Mouse (Mus musculus) stomach, embryonic 16.5 days (tissue): ENCODE data around the gene Parg. TPM values are rescaled to one million over a fixed set of nuclear protein-coding genes. Genes with fewer than 3 reads are reported as not detected.

Experiments used
- ATAC-seq: fragments of 200-750 bp; cut with Nextera tagmentation; 2 replicates; pipeline ENCODE4 v1.8.0; 2017; ENCODE audit warnings: moderate number of reproducible peaks, moderate TSS enrichment; ENCODE audit not compliant: insufficient read depth, low FRiP score
- H3K27ac ChIP-seq: fragments of 300-500 bp; sonication (generic); 2 replicates; pipeline ENCODE4 v1.5.1; 2014; ENCODE audit warnings: low read length
- H3K27me3 ChIP-seq: fragments of 300-500 bp; sonication (generic); 2 replicates; pipeline ENCODE4 v1.6.1; 2014; ENCODE audit warnings: low read length, control low read depth, mixed read lengths; ENCODE audit not compliant: control insufficient read depth, insufficient read depth
- H3K36me3 ChIP-seq: fragments of 300-500 bp; sonication (generic); 2 replicates; pipeline ENCODE4 v1.6.1; 2014; ENCODE audit warnings: low read length; ENCODE audit not compliant: control insufficient read depth, insufficient read depth
- H3K4me1 ChIP-seq: fragments of 300-500 bp; sonication (generic); 2 replicates; pipeline ENCODE4 v1.6.1; 2014; ENCODE audit warnings: low read length, control low read depth, mixed read lengths; ENCODE audit not compliant: control insufficient read depth, insufficient read depth
- H3K4me2 ChIP-seq: fragments of 300-500 bp; sonication (generic); 2 replicates; pipeline ENCODE4 v1.6.1; 2014; ENCODE audit warnings: low read depth, low read length, mixed read lengths
- H3K4me3 ChIP-seq: fragments of 300-500 bp; sonication (generic); replicated peaks from 2 replicates; pipeline ENCODE4 v1.5.1; 2014; ENCODE audit warnings: mild to moderate bottlenecking, low read length
- H3K9ac ChIP-seq: fragments of 300-500 bp; sonication (generic); 2 replicates; pipeline ENCODE4 v1.6.1; 2014; ENCODE audit warnings: low read length
- H3K9me3 ChIP-seq: fragments of 300-500 bp; sonication (generic); replicated peaks from 2 replicates; pipeline ENCODE4 v1.6.1; 2016; ENCODE audit warnings: low read length, control low read depth; ENCODE audit not compliant: control insufficient read depth
- WGBS: fragments of 180-500 bp; shearing (Covaris S2); extraction: QIAGEN DNeasy Blood & Tissue Kit; methylation state at CpG from one replicate; pipeline ENCODE4 v1.1.7; 2014; 5-methylcytosine and 5-hydroxymethylcytosine counted together
- polyA plus RNA-seq: library from polyadenylated mRNA; unstranded; fragments of >200 nt; fragmentation: Nextera tagmentation; extraction: Ambion mirVana; gene quantifications from 2 replicates; pipeline ENCODE4 v1.2.1, GENCODE M21; 2015

Gene Parg
- polyA plus RNA-seq, 1 experiment from 2014 or later: 29.1 TPM

- H3K9me3 ChIP-seq: no peaks in the 10 kb centered on the region
- H3K4me1 ChIP-seq: peaks cover 2% of the 10 kb centered on the region; the same call in 1 of the 2 replicates
- no peaks in the 10 kb centered on the region for H3K27me3 ChIP-seq
- H3K36me3 ChIP-seq: no peaks in the 10 kb centered on the region
- no peak overlapping the region for H3K4me2 ChIP-seq
- H3K9ac ChIP-seq: no peak overlapping the region
- H3K27ac ChIP-seq: no peak overlapping the region
- no peak for ATAC-seq
- no peak overlapping the region for H3K4me3 ChIP-seq
- 77% methylated on average over 9 of the region's 9 CpGs for WGBS
Measured at GRCm38 (mm10) chr14:32327366-32327765, 125.6 kb downstream of the Parg start.

- Histone ChIP-seq H3K27me3 (no peaks in the 10 kb centered on the region), H3K9me3 (no peaks in the 10 kb centered on the region), H3K4me1 (no peaks in the 10 kb centered on the region), H3K4me2 (no peak overlapping the region), H3K4me3 (no peak overlapping the region), H3K36me3 (no peaks in the 10 kb centered on the region), H3K27ac (no peak overlapping the region), H3K9ac (no peak overlapping the region)
- 81% methylated on average over 20 of the region's 20 CpGs for WGBS
- ATAC-seq: no peak
Measured at GRCm38 (mm10) chr14:32332515-32333445, 131.0 kb downstream of the Parg start.

DNA sequence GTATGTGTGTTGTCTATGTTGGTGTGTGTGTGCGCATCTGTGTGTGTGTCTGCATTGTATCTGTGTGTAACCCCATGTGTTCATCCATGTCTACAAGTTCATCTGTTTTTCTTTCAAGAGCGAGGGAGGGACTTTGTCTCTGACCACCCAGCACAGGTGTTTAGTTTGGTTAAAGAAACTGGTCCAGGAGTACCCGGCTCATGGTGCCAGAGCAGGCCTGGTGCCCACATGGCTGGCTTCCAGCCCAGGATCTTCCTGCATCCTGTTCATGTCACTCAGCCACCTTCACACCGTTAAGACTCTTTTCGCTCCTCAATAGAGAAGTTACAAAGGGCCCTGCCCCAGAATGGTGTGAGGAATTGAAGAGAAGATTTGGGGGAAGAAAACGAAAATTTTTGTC lies 134.3 kb downstream of the Parg start:
- Histone ChIP-seq H3K4me3 (no peak overlapping the region), H3K9ac (no peak overlapping the region), H3K9me3 (no peaks in the 10 kb centered on the region), H3K4me1 (no peaks in the 10 kb centered on the region), H3K27me3 (no peaks in the 10 kb centered on the region), H3K4me2 (no peak overlapping the region), H3K36me3 (no peaks in the 10 kb centered on the region), H3K27ac (no peak overlapping the region)
- ATAC-seq: no peak
- 79% methylated on average over 6 of the region's 6 CpGs for WGBS

DNA sequence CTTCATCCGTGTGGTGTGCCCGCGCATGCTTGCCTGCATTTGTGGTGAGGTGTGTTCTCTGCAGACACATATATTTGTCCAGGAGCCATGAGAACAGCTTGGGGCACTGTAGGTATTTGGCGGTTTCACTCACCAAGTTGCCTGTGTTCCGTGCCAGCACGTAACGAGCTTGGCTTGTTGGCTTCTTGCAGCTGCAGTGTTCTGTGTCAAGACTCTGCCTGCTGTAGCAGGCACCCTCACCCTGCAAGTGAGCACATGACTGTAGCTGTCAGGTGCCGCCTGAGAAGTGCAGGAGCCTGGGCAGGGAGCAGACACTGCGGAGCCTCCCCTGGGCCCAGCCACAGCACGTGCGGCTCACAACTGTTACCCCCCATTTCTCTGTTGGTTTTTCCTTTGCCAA lies 134.8 kb downstream of the Parg start:
- no peak overlapping the region for H3K4me2 ChIP-seq
- no peaks in the 10 kb centered on the region for H3K27me3 ChIP-seq
- 84% methylated on average over 11 of the region's 11 CpGs for WGBS
- H3K27ac ChIP-seq: no peak overlapping the region
- H3K9ac ChIP-seq: no peak overlapping the region
- H3K4me1 ChIP-seq: no peaks in the 10 kb centered on the region
- H3K36me3 ChIP-seq: no peaks in the 10 kb centered on the region
- no peak for ATAC-seq
- H3K9me3 ChIP-seq: no peaks in the 10 kb centered on the region
- no peak overlapping the region for H3K4me3 ChIP-seq

DNA sequence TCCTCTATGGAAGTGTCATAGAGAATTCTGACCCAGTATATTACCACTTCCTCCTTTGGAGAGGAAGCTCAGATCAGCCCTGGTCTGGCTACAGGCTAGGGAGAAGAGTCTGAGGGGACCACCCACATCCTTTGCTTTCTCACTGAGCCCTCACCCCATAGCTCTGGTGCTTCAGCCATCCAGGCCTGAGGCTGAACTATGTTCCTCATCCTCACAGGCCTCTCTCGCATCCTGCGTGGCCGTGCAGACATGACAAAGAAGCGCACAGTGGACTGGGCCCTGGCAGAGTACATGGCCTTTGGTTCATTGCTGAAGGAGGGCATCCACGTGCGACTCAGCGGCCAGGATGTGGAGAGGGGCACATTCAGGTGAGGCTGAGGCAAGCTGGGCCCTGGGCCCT lies 140.1 kb downstream of the Parg start:
- no peaks in the 10 kb centered on the region for H3K27me3 ChIP-seq
- no peak for ATAC-seq
- H3K4me1 ChIP-seq: no peaks in the 10 kb centered on the region
- no peak overlapping the region for H3K4me3 ChIP-seq
- H3K4me2 ChIP-seq: no peak overlapping the region
- no peaks in the 10 kb centered on the region for H3K36me3 ChIP-seq
- H3K9me3 ChIP-seq: no peaks in the 10 kb centered on the region
- H3K27ac ChIP-seq: no peak overlapping the region
- WGBS: 90% methylated on average over 7 of the region's 7 CpGs
- no peak overlapping the region for H3K9ac ChIP-seq

- no peaks in the 10 kb centered on the region for H3K9me3 ChIP-seq
- no peak overlapping the region for H3K4me2 ChIP-seq
- no peaks in the 10 kb centered on the region for H3K36me3 ChIP-seq
- no peak overlapping the region for H3K27ac ChIP-seq
- H3K4me1 ChIP-seq: no peaks in the 10 kb centered on the region
- no peak for ATAC-seq
- H3K4me3 ChIP-seq: no peak overlapping the region
- no peaks in the 10 kb centered on the region for H3K27me3 ChIP-seq
- 91% methylated on average over 7 of the region's 7 CpGs for WGBS
- no peak overlapping the region for H3K9ac ChIP-seq
Measured at GRCm38 (mm10) chr14:32344176-32344575, 142.4 kb downstream of the Parg start.

DNA sequence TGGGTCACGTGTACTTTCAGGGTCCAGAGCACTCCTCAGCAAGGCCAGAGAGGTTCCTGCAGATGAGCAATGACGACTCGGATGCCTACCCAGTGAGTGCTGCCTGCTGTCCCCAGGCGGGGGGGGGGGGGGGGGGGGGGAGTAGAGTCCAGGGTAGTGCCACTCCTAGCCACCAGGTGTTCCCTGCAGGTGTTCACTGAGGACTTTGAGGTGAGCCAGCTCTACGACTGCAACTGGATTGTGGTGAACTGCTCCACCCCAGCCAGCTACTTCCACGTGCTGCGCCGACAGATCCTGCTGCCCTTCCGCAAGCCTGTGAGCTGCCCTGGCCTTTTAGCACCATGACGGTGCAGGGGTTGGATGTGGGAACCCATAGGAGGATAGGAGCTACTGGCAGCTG lies 142.9 kb downstream of the Parg start:
- Histone ChIP-seq H3K9ac (no peak overlapping the region), H3K4me3 (no peak overlapping the region), H3K4me2 (no peak overlapping the region), H3K4me1 (no peaks in the 10 kb centered on the region), H3K27me3 (no peaks in the 10 kb centered on the region), H3K36me3 (no peaks in the 10 kb centered on the region), H3K27ac (no peak overlapping the region), H3K9me3 (no peaks in the 10 kb centered on the region)
- no peak for ATAC-seq
- WGBS: 83% methylated on average over 9 of the region's 10 CpGs

Other genes starting within 250 kb of the Parg start
- 0.32 and 0.35 TPM in 2 replicates for gene Galnt15, start 173.0 kb upstream of the Parg start, polyA plus RNA-seq
- 25.8 and 29.8 TPM in 2 replicates for gene Oxnad1, start 116.6 kb upstream of the Parg start, polyA plus RNA-seq
- 81.7 and 89.7 TPM in 2 replicates for gene Dph3, start 116.2 kb upstream of the Parg start, polyA plus RNA-seq
- gene Msmb, start 59.9 kb upstream of the Parg start, polyA plus RNA-seq: not detected in 2 replicates
- 145 and 150 TPM in 2 replicates for gene Ncoa4, start 42.1 kb upstream of the Parg start, polyA plus RNA-seq
- gene Timm23, start 51 bp upstream of the Parg start, polyA plus RNA-seq: 218 and 251 TPM in 2 replicates
- 8.9 and 10.4 TPM in 2 replicates for gene Ogdhl, start 120.1 kb downstream of the Parg start, polyA plus RNA-seq
- not detected in 2 replicates for gene 1700024G13Rik, start 186.4 kb downstream of the Parg start, polyA plus RNA-seq